Mouse (Mus musculus) skeletal muscle tissue, adult 2 months (tissue): ENCODE results near the gene Shank1.

Source experiments
- DNase-seq: peaks from one replicate; pipeline ENCODE4 v3.0.0-alpha.2; 2012; ENCODE audit warnings: low read depth, low spot score

The Shank1 gene

GRCm38 (mm10) chr7:44373460-44373859, 63.4 kb downstream of the Shank1 start:
- DNase-seq, result no peak

- DNase-seq, result peak; percentile 87
These were observed 64.0 kb downstream of the Shank1 start for GRCm38 (mm10) chr7:44373889-44374652.

DNA sequence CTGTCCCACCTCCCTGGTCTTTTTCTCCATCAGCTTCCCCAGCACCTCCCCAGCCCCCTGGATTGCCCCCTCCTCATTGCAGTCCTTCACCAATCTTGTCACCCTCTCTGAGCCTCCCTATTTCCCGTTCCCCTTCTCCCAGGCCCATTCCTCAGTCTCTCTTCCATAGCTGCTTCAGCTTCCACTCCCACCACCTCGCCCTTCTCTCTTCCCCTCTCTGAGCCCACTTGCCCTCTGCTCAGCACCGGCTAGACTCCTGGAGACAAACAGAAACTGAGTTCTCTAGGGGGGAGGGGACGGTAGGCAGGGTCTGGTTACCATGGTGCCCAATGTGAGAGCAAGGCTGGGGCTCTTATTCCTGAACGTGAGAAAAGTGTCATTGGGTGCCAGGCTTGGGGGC, 64.7 kb downstream of the Shank1 start:
- no peak for DNase-seq

DNA sequence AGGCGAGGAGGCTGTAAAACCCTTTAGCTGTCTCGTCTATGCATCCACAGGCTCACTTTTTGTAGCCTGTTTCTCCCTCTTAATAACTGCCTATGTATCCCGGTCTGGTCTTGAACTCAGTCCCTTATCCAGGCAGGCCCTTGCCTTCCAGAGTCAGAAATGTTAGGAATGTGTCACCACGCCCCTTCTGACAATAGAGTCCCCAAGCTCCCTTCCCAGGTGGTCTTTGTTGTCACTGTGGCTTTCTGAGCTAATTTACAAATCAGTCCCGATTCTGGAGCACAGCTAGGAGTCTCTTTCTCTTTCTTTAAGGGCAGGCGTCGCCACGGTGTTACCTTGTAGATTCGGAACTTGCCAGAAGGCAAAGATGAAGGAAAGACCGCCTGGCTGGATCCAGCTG, 65.2 kb downstream of the Shank1 start:
- no peak for DNase-seq

DNA sequence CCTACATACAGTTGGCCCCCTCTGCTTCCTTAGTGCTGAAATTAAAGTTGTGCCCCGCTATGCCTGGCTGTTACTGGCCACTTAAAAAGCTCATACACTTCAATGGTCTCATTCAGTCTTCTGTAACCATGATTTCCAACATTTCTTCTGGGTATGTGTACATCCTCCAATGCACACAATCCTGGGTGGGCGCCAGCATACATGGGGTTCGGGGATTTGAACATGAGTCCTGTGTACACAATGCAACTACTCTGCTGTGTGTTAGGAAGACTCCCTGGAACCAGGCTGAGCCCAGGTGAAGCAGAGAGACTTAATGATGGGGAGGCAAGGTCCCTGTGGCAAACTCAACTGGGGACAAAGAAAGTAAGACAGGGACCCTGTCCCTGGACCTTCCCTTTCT, 65.7 kb downstream of the Shank1 start:
- no peak for DNase-seq

DNA sequence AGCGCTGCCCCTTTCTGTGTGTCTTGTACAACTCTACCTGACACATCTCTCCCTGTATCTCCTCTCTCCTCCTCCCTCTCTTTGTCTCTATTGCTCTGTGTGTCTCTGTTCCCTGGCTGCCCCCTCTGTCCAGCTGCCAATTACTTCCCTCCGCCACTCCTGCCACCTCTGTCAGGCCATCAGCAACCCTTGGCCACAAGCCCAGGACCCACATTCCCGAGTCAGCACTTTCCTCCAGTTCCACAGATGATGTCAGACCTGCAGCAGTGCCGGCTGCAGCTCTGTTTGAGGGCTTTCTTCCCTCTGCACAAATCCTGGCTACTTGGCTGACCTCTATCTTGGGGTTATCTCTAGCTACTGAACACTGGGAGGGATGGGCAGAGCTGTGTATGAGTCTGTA, 68.2 kb downstream of the Shank1 start:
- no peak for DNase-seq

- no peak for DNase-seq
These were observed 72.5 kb downstream of the Shank1 start for GRCm38 (mm10) chr7:44382541-44382940.

DNA sequence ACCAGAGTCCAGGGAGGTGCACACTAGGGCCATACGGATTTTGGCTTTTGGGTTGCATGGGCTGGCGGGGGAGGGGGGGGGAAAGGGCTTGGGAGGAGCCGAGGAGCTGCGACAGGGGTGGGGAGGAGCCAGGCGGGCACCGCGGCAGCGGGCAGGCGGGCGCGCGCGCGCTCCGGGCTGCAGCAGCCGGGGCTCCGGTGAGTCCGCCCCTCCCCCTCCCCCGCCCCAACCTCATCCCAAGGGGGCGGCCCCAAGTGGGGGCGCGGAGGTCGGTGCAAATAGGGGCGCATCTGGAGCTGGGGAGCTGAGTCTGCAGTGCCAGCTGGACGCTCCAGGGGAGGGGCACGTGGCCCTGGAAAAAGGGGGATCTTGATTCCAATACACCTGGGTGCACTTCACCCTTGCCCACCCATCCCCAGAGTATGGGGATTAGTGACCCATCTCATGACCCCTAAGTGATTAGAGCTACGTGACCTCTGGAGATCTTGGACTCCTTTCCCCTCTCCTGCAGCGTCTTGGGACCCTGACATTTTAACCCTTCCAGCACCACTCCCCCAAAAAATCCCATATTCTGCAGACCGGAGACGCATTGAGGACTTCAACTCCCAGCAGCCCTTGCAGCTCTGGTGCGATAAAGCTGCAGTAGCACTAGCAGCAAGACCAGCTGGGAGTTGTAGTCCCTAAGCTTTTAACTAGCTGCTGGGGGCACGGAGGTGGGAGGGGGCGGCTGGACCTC, 74.1 kb downstream of the Shank1 start, which contains the start of gene Syt3:
Gene Syt3 (plus strand): TSS at position 123 of the 736 bp plus-strand sequence.
- peak; percentile 45 for DNase-seq

DNA sequence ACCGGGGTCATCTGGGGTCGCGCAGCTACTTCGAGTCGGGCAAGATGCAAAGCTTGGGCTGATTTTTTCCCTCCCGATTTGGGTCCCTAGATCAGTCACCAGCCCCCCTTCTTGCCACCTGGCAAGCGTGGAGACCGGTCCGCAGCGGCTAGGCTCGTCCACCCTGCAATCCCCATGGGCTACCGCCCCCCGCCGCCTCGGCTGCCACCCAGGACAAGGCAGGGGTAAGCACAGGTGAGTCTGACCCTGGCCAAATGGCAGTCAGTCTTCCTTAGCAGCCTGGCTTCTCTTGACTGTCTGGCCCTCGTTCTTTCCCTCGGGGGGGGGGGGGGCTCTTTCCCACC, 74.6 kb downstream of the Shank1 start:
- no peak for DNase-seq

- DNase-seq, result no peak
These were observed 75.7 kb downstream of the Shank1 start, which contains the start of gene 1700008O03Rik for GRCm38 (mm10) chr7:44385720-44386119. TSS of gene 1700008O03Rik (minus strand) at chr7:44385820.

- no peak for DNase-seq
These were observed 81.8 kb downstream of the Shank1 start for GRCm38 (mm10) chr7:44391831-44392230.

- no peak for DNase-seq
These were observed 82.3 kb downstream of the Shank1 start for GRCm38 (mm10) chr7:44392341-44392740.

- no peak for DNase-seq
These were observed 83.2 kb downstream of the Shank1 start for GRCm38 (mm10) chr7:44393284-44393683.

DNA sequence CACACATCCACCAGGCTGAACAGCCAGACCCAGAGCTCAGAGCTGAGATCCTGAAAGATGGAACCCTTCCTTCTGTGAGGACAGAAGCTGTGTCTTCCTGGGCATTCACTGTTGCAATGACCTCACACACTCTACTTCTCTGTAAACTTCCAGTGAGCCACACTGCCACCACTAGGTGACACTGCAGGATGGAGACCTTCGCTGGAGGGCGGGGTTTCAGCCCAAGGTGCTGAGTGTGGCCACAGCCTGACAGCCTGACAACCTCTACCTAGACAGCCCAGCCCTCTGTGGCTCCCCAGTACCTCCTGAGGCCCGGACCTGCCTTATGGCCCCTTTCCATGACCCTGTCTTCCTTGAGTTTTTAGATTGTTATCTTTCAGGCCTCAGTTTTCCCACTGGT, 88.5 kb downstream of the Shank1 start:
- no peak for DNase-seq

DNA sequence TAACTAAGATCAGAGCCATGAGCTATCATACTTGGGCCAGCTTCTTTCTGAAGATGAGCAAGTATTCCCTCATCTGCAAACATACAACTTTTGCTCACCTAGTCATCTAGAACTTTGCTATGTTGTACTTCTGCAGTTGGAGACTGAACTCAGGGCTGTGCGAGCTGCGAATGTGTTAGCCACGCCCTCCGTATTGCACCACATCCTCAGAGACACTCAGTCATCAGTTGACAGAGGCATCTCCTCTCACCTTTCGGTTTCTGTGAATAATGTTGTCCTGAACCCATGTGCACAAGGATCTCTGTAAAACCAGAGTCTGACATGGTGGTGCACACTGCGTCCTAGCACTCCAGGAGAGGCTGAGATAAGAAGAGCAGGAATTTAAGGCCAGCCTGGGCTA, 91.6 kb downstream of the Shank1 start:
- DNase-seq, result no peak

GRCm38 (mm10) chr7:44405346-44406014, 95.4 kb downstream of the Shank1 start:
- DNase-seq, result peak; percentile 92

GRCm38 (mm10) chr7:44406015-44406355, 95.9 kb downstream of the Shank1 start:
- no peak for DNase-seq
